Mouse (Mus musculus) 3134 (cell line): ENCODE measurements around the gene Galnt9.
A peak's percentile ranks its signal among the peaks of the same experiment; 100 is the strongest.

ENCODE experiments used
- DNase-seq: peaks from one replicate; pipeline ENCODE4 v3.0.0-alpha.2; 2011; ENCODE audit warnings: low spot score; ENCODE audit not compliant: insufficient read length; ENCODE audit errors: extremely low read depth

The Galnt9 gene

DNA sequence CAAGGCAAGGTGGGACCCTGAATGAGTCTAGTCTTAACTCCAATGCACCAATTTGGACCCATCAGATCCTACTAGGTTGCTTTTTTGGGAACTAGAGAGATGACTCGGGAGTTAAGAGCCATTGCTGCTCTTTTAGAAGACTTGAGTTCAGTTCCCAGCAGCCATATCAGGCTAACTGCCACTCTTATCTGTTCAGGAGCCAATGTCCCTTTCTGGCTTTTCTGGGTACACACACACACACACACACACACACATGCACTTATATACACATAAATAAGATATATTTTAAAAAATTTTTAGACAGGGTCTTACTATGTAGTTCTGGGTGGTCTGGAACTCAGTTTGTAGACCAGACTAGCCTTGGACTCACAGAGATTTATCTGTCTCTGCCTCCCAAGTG is 9.8 kb upstream of the Galnt9 start:
- no peak for DNase-seq

- DNase-seq: no peak
These were observed 8.2 kb upstream of the Galnt9 start for GRCm38 (mm10) chr5:110535964-110536363.

- peak; percentile 61 for DNase-seq
These were observed 3.2 kb upstream of the Galnt9 start for GRCm38 (mm10) chr5:110540947-110541346.

DNA sequence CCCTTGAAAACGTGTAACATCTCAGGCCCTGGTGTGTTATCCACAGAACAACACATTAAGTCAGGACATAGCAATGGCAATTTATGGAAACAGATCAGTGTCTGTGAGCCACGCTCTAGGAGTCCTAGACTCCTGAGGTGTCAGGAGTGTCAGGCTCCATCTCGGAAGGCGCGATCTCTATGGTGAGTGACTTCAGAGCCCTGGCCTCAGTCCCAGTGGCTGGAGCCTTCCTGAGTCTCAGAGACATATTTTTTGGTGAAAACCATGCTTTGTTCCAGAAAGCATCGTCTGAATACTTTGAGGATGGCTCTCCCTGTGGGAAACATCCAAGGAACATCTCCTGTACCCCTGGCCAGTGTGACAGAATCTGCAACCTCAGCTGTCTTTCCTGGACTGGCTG is 2.7 kb upstream of the Galnt9 start:
- no peak for DNase-seq

- DNase-seq: no peak
These were observed 525 bp downstream of the Galnt9 start for GRCm38 (mm10) chr5:110544691-110545069.

DNA sequence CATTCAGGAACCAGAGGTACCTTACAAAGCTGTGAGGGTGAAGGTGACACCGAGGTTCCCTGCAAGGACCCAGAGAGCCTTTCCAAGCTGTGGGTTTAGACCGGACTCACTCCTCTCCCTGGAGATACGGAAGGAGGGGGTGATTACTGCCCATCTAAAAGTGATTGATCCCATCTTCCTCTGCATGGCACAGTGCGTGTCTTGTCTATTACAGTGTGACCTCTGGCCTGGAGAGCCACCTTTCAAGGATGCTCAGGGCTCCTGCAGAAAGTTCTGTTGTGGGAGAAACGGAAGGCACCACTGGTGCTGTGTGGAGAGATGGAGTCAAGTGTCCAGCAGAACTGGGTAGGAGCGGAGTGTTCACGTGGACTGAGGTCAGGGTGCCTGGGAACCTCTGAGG is 1.2 kb downstream of the Galnt9 start:
- no peak for DNase-seq

DNA sequence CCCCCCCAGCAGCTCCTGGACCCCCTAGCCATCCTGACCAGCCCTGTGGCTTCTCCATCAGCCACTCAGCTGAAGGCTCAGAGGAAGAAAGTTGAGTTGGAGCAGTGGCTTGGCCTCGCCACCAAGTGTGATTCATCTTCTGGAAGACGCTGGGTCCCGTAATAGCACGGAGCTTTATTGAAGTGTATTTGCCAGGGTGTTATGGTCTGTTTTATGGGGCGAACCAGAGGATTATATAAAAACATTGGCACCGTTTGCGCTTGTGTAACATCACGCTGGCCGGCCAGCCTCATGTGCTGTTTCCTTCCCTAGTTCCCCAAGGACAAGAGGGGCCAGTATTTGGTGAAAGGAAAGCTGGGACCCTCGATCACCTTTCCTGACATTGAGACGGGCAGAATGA is 2.0 kb downstream of the Galnt9 start:
- peak; percentile 30 for DNase-seq

- DNase-seq: no peak
These were observed 2.7 kb downstream of the Galnt9 start for GRCm38 (mm10) chr5:110546726-110547406.

DNA sequence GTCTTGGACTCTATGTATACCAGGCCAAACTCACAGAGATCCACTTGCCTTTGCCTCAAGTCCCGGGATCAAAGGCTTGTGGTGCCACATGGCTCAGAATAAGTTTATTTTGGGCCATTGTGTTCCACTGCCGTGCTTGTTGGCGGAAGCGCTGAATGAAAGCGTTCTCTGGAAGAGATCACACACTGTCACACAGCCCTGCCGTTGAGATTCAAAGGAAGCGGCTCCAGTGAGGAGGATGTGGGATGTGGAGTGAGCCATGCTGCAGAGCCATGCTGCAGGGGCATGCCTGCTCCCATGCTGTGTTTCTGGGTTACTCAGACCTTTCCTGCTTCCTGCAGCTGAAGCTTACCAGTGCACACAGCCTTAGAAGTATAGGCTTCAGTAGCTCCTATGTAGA is 4.3 kb downstream of the Galnt9 start:
- DNase-seq: no peak

- DNase-seq: no peak
These were observed 6.0 kb downstream of the Galnt9 start for GRCm38 (mm10) chr5:110550189-110550588.

- no peak for DNase-seq
These were observed 6.7 kb downstream of the Galnt9 start for GRCm38 (mm10) chr5:110550841-110551240.

DNA sequence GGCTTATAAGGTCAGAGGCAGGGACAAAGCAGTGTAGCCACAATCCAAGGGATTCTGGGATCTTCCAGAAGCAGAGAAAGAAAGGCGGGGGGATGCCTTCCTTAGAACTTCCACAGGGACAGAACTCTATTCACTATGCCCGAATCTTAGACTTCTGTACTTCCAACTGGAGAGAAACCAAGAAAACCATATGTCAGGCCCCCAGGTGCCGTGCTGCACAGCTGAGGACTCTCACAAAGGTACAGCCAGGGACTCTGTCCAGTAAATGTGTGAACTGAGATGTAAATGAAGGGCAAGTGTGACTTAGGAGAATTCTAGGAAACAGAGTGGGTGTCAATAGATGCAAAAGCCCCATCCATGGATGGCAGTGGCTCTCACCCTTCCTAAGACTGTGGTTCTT is 7.8 kb downstream of the Galnt9 start:
- no peak for DNase-seq

- no peak for DNase-seq
These were observed 9.2 kb downstream of the Galnt9 start for GRCm38 (mm10) chr5:110553315-110553714.

- DNase-seq: no peak
These were observed 11.0 kb downstream of the Galnt9 start for GRCm38 (mm10) chr5:110555198-110555597.

DNA sequence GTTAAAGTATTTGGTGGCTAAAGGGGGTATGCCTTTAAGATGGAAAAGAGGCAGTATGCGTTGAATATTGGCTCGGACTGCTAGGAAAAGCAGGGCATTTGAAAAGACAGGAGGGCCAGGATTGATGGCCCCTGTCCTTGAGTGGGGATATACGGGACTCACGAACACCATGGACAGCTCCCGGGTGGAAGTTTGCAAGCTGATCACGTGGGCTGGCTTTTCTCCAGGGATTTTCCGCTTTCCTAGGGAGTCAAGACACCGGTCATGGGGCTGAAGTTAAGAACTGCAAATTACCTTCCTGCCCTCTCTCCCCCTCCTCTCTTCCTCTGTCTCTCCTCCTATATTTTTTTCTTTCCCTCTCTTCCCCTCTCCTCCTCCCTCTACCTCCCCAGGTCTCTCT is 14.2 kb downstream of the Galnt9 start:
- DNase-seq: no peak

DNA sequence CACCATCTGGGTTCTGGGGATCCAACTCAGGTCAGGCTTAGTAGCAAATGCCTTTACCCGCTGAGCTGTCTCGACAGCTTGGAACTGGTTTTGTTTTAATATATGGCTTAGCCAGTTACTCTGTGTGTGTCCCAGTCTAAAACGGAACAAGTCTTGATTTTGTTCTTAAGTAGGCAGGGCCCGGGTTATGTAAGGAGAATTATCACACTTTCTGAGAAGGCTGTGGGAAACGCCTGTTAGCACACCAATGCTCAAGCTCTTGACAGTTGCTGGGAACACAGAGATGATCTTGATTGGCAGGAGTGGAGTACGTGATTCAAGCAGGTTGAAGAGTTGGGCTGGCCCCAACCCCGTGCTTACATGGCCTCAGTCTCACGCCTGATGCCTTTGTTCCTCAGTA is 15.5 kb downstream of the Galnt9 start:
- no peak for DNase-seq

DNA sequence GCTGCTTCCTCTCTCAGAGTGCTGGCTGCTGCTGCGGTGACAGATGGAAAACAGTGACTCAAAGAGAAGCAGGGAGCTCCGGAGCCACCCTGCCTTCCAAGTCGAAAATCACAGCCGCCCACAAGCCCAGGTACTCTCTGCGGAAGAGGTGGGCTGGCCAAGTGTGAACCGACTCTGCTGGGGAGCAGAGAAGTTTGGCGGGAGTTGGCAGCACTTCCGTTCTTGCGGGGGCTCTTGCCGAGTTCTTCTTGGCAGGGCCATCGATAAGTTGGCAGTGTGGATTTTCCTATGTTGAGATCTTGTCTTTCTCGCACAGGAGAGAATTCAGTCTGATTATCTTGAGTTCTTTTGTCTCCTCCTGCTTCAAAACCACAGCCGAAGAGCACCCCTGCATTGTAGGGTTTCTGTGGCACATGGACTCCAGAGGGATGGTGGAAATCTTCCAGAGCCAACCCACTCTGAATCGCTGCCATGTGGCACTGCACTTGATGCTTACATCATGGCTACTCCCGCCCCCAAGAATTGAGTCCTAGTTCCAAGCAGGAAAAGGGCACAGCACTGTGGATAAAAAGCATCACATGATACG is 18.7 kb downstream of the Galnt9 start:
- DNase-seq: peak; percentile 51

- peak; percentile 72 for DNase-seq
These were observed 21.0 kb downstream of the Galnt9 start for GRCm38 (mm10) chr5:110564986-110565644.

GRCm38 (mm10) chr5:110567547-110567946 is 23.4 kb downstream of the Galnt9 start:
- no peak for DNase-seq

DNA sequence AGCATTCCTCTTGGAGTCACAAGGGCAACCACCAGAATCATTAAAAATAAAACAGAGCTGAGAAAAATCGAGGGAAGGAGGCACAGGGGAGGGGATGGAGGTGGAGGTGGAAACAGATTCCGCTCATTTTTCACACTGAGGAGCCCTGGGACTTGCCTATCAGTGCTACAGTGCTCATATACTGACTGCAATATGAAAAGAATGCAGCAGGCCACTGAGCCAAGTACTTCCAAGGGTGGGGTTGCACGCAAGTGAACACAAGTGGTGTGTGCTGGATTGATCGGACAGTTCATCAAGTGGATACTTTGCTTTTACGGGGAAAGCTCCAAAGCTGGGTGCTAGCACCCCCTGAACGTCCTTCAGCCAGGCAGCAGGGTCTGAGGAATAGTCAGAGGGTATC is 30.7 kb downstream of the Galnt9 start:
- no peak for DNase-seq

DNA sequence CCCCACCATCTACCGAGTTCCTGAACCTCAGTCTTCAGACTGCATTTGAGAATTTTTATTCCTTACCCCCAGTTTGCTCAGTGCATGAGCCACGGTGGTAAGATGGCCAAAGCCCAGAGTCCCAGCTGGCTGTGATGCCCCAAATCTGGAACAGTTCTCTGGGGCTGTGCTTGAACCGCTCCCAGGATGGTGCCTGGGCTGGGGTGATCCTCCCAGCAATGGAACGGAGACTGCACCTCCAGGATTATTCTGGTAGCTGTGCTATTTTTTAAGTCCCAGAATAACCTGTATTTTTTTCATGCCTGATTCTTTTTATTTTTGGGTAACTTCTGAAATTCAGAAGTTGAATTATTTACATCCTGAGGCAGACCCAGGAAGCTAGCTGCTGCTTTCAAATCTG is 35.1 kb downstream of the Galnt9 start:
- no peak for DNase-seq

DNA sequence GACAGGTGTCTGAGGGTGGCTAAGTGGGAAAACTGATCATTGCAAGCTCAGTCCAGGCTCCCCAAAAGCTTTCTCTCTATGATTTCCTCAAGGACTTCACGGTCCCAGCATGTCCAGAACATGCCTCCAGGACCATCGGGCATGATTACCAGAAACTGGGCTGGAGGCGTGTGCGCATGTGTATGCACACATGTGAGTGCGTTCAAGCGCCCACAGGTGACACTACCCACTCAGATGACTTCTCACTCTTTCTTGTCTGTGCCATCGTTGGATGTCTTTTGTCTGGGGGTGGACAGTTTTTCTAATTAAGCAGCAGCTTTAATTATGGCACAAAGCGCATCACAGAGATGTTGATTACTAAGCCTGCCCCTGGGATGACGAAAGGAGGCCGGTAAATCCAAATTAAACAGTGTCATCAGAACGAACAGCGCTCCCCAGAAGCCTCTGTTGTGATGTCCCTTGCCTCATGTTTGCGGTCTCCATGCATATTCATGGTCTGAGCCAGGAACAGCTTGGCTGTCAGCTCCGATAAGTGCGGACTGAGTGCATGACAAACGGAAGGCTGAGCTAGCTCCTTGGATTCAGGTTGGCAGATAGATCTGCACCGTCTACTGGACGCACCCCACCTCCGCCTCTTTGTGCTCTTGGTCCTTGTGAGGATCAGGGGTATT is 36.5 kb downstream of the Galnt9 start:
- no peak for DNase-seq
